Mouse (Mus musculus) gastrocnemius, postnatal 36 days (tissue): ENCODE measurements at regions not wholly inside any gene's neighbourhood (a gene's known extent, or its start where the extent isn't known, plus 50 kb on each side); places are given as distances from the start of the nearest gene placed in this dataset.

ENCODE experiments used
- DNase-seq, 2 experiments: peaks; one replicate each; pipeline ENCODE4 v3.0.0; 2022
- intact Hi-C: fragments of 180-260 bp; cut with DNase I; formaldehyde crosslinking; loops from one replicate; pipeline ENCODE4 v1.15.1; 2025

GRCm38 (mm10) chr4:82098986-82099969 is 606.3 kb downstream of the Nfib start:
- intact Hi-C loops: no loop called here
- no peak for DNase-seq

- no peak for DNase-seq
- intact Hi-C loops: no loop called here
Measured at GRCm38 (mm10) chr4:82092296-82093230, 613.0 kb downstream of the Nfib start.

GRCm38 (mm10) chr4:82089657-82090056 is 615.9 kb downstream of the Nfib start:
- DNase-seq: no peak
- intact Hi-C loops: no loop called here

- intact Hi-C loops: no loop called here
- DNase-seq: no peak
Measured at GRCm38 (mm10) chr4:82083519-82083918, 622.0 kb downstream of the Nfib start.

- intact Hi-C loops: no loop called here
- no peak for DNase-seq
Measured at GRCm38 (mm10) chr4:82068050-82068449, 625.4 kb upstream of the Mpdz start.

- intact Hi-C loops: no loop called here
- peak; percentile 4 to 26 for DNase-seq
Measured at GRCm38 (mm10) chr4:82065641-82066358, 623.2 kb upstream of the Mpdz start.

- intact Hi-C loops: no loop called here
- no peak for DNase-seq
Measured at GRCm38 (mm10) chr4:82062726-82063125, 620.1 kb upstream of the Mpdz start.

GRCm38 (mm10) chr4:82056671-82057070 is 614.1 kb upstream of the Mpdz start:
- no peak for DNase-seq
- intact Hi-C loops: no loop called here

- no peak for DNase-seq
- intact Hi-C loops: no loop called here
Measured at GRCm38 (mm10) chr4:82048171-82048570, 605.6 kb upstream of the Mpdz start.

GRCm38 (mm10) chr4:82037473-82037872 is 594.9 kb upstream of the Mpdz start:
- intact Hi-C loops: no loop called here
- DNase-seq: no peak

GRCm38 (mm10) chr4:82035074-82035703 is 592.6 kb upstream of the Mpdz start:
- DNase-seq: no peak
- intact Hi-C loops: no loop called here

- DNase-seq: no peak
- intact Hi-C loops: no loop called here
Measured at GRCm38 (mm10) chr4:82029237-82029636, 586.6 kb upstream of the Mpdz start.

- intact Hi-C loops: no loop called here
- no peak for DNase-seq
Measured at GRCm38 (mm10) chr4:82027447-82027881, 584.8 kb upstream of the Mpdz start.

GRCm38 (mm10) chr4:82001406-82001732 is 558.8 kb upstream of the Mpdz start:
- no peak for DNase-seq
- intact Hi-C loops: no loop called here

- intact Hi-C loops: no loop called here
- DNase-seq: peak; percentile 37 to 43
Measured at GRCm38 (mm10) chr4:82000590-82001405, 558.2 kb upstream of the Mpdz start.

- intact Hi-C loops: no loop called here
- DNase-seq: no peak
Measured at GRCm38 (mm10) chr4:81999654-82000314, 557.2 kb upstream of the Mpdz start.

- intact Hi-C loops: no loop called here
- no peak for DNase-seq
Measured at GRCm38 (mm10) chr4:81999093-81999492, 556.5 kb upstream of the Mpdz start.

- intact Hi-C loops: no loop called here
- no peak for DNase-seq
Measured at GRCm38 (mm10) chr4:81996445-81996844, 553.8 kb upstream of the Mpdz start.

GRCm38 (mm10) chr4:81995243-81995642 is 552.6 kb upstream of the Mpdz start:
- DNase-seq: no peak
- intact Hi-C loops: no loop called here
